Comparison of ENCODE assay signal across 9 mouse cellular contexts in the genomic region with DNA sequence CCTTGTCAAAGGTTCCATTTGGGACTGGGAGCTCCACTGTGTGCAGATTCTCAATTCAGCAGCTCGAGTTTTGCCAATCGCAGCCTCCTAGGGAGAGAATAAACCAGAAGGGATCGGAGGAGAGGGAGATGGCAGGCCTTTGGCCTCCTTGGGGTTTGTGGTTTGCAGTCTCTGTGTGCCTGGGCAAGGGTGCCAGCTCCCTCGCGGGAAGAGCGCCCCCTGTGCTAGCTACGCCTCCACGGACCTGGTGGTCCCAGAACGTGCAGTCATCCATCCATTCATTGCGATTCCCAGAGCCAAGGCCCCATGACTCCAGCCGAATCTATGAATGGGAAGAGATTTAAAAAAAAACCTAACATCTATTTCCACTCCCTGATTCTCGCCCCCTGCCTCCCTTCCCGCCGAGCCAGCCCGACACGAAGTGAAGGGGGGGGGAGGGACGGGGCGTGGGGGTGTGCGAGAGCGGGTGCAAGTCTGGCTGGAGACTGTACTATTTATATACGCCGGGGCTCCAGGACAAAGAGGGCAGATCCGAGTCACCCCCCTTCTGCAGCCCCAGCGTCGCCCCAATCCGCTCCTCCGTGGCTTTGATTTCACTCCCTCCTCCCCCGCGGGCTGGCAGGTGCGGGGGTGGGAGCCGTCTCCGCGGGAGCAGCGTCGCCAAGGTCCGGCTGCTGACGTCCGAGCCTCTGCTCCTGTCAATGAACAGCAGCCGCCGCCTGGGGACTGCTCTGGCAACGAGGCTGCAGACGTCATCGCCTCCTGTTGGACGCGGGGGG. TPM values are rescaled to one million over a fixed set of nuclear protein-coding genes. Genes with fewer than 3 reads are reported as not detected.
DNase-seq lines count a peak whose midpoint lies in the region; ATAC-seq lines count a peak whose summit lies in the region.
"Had no signal": no experiment of that assay in that cellular context is flagged by ENCODE, and none has a peak within 500 bp of the region (broad histone marks: within the 10 kb centered on the region; RNA-seq: fewer than 3 reads in every experiment).

No protein-coding gene starts in this region.

- H3K4me3 ChIP-seq in intestine, embryonic 14.5 days (ENCODE audit: low read depth, low read length) = peak overlapping the region; percentile 44
- peak overlapping the region; percentile 68 for H3K4me3 ChIP-seq in midbrain, embryonic 10.5 days

- ATAC-seq in intestine, embryonic 14.5 days (replicated peaks; ENCODE audit: low FRiP score, low TSS enrichment, low read depth) = peak; percentile 78

- H3K4me2 ChIP-seq in intestine, embryonic 14.5 days (ENCODE audit: low read length) = peak overlapping the region; percentile 97

- H3K9ac ChIP-seq in intestine, embryonic 14.5 days (ENCODE audit: low read length) = peak overlapping the region; percentile 35

- H3K27ac ChIP-seq in intestine, embryonic 14.5 days (ENCODE audit: low read depth) = no peak overlapping the region
- H3K27ac ChIP-seq in midbrain, embryonic 10.5 days (replicated peaks) = peak overlapping the region; percentile 83

- intact Hi-C loops in gastrocnemius, postnatal 14 days (cut with DNase I; ENCODE audit: low total_unique reads) = no loop called here
- intact Hi-C loops in left cerebral cortex, postnatal 14 days (cut with DNase I) = loop anchor here (2.0 to 5.0 kb wide), 4 partner anchors 16 to 58 kb away; no protein-coding TSS in a partner anchor

- H3K4me1 ChIP-seq in intestine, embryonic 14.5 days (replicated peaks; ENCODE audit: control insufficient read depth, insufficient read depth, low read length) = peaks cover 15% of the 10 kb centered on the region; the same call in 1 of the 2 replicates
- peaks cover 35% of the 10 kb centered on the region for H3K4me1 ChIP-seq in midbrain, embryonic 10.5 days

- no peaks in the 10 kb centered on the region for H3K9me3 ChIP-seq in intestine, embryonic 14.5 days (ENCODE audit: control insufficient read depth, low read length)
- no peaks in the 10 kb centered on the region for H3K9me3 ChIP-seq in midbrain, embryonic 10.5 days (replicated peaks)

- no peaks in the 10 kb centered on the region for H3K36me3 ChIP-seq in intestine, embryonic 14.5 days (ENCODE audit: control insufficient read depth, insufficient read depth, low read length)
- H3K36me3 ChIP-seq in midbrain, embryonic 10.5 days = no peaks in the 10 kb centered on the region

- H3K27me3 ChIP-seq in intestine, embryonic 14.5 days (replicated peaks; ENCODE audit: control insufficient read depth, insufficient read depth, low read length) = peaks cover 57% of the 10 kb centered on the region
- H3K27me3 ChIP-seq in midbrain, embryonic 10.5 days (ENCODE audit: low read depth, poor library complexity, severe bottlenecking) = peaks cover 66% of the 10 kb centered on the region

- peak; percentile 91 for DNase-seq in adrenal gland, adult 2 months
- DNase-seq in embryo, embryonic 10 days (ENCODE audit: low spot score) = peak; percentile 79
- peak; percentile 86 for DNase-seq in gastrocnemius, postnatal 14 days
- DNase-seq in intestine, embryonic 14.5 days (ENCODE audit: low spot score) = peak; percentile 76
- DNase-seq in left cerebral cortex, postnatal 14 days (ENCODE audit: low spot score in 2 of 2) = peak; percentile 90 to 94
- peak; percentile 77 for DNase-seq in midbrain, embryonic 10.5 days (ENCODE audit: low spot score)
- DNase-seq in skeletal muscle tissue, adult 2 months (ENCODE audit: low read depth, low spot score) = peak; percentile 88
- no peak for DNase-seq in c-Kit-positive CD71-positive TER-119-positive erythroid progenitor cells, embryonic 14.5 days (ENCODE audit: low spot score)

- WGBS in intestine, embryonic 14.5 days = 2% methylated on average over 35 of the region's 45 CpGs
- under 1% methylated on average over 42 of the region's 45 CpGs for WGBS in midbrain, embryonic 10.5 days

RNA-seq across cellular contexts. Expression of a gene that starts 0.6 kb away (rescaled TPM):
- total RNA-seq in adrenal gland, adult 2 months (2021) = 10 to 100 TPM; 21.4 to 36.2 TPM
- polyA plus RNA-seq in adrenal gland, adult 2 months (2012; rRNA removed) = 10.1 and 13.8 TPM in 2 replicates
- 1 to 10 TPM; 5.2 to 6.5 TPM for total RNA-seq in gastrocnemius, postnatal 14 days (2021)
- 1.1 and 1.4 TPM in 2 replicates for polyA plus RNA-seq in intestine, embryonic 14.5 days (2014; fragmentation: Nextera tagmentation; extraction: Ambion mirVana)
- total RNA-seq in left cerebral cortex, postnatal 14 days (2021) = 10 to 100 TPM; 54.4 to 81.4 TPM
- polyA plus RNA-seq in midbrain, embryonic 10.5 days (2016; fragmentation: Nextera tagmentation; extraction: Ambion mirVana) = 4.3 and 5.3 TPM in 2 replicates

RNA-seq across cellular contexts. Expression of a gene that starts 42.2 kb away (rescaled TPM):
- not detected for total RNA-seq in adrenal gland, adult 2 months (2021)
- not detected in 2 replicates for polyA plus RNA-seq in adrenal gland, adult 2 months (2012; rRNA removed)
- not detected for total RNA-seq in gastrocnemius, postnatal 14 days (2021)
- polyA plus RNA-seq in intestine, embryonic 14.5 days (2014; fragmentation: Nextera tagmentation; extraction: Ambion mirVana) = not detected in 2 replicates
- not detected for total RNA-seq in left cerebral cortex, postnatal 14 days (2021)
- not detected in 2 replicates for polyA plus RNA-seq in midbrain, embryonic 10.5 days (2016; fragmentation: Nextera tagmentation; extraction: Ambion mirVana)
- polyA plus RNA-seq: large intestine, adult 2 months had no signal
